Mouse (Mus musculus) forebrain, embryonic 12.5 days (tissue): ENCODE measurements around the gene Cmtm4. TPM values are rescaled to one million over a fixed set of nuclear protein-coding genes. Genes with fewer than 3 reads are reported as not detected.

Source experiments
- ATAC-seq: fragments of 200-750 bp; cut with Nextera tagmentation; 2 replicates; pipeline ENCODE4 v1.8.0; 2017; ENCODE audit warnings: moderate TSS enrichment; ENCODE audit not compliant: low FRiP score
- H3K27ac ChIP-seq: fragments of 300-500 bp; sonication (generic); 2 replicates; pipeline ENCODE4 v1.5.1; 2016; ENCODE audit warnings: mild to moderate bottlenecking
- H3K27me3 ChIP-seq: fragments of 300-500 bp; sonication (generic); 2 replicates; pipeline ENCODE4 v1.6.1; 2016; ENCODE audit warnings: mild to moderate bottlenecking
- H3K36me3 ChIP-seq: fragments of 300-500 bp; sonication (generic); replicated peaks from 2 replicates; pipeline ENCODE4 v1.6.1; 2016; ENCODE audit warnings: mild to moderate bottlenecking
- H3K4me1 ChIP-seq: fragments of 300-500 bp; sonication (generic); 2 replicates; pipeline ENCODE4 v1.6.1; 2016
- H3K4me2 ChIP-seq: fragments of 300-500 bp; sonication (generic); 2 replicates; pipeline ENCODE4 v1.6.1; 2016; ENCODE audit warnings: mild to moderate bottlenecking, moderate library complexity
- H3K4me3 ChIP-seq: fragments of 300-500 bp; sonication (generic); replicated peaks from 2 replicates; pipeline ENCODE4 v1.5.1; 2016; ENCODE audit warnings: mild to moderate bottlenecking
- H3K9ac ChIP-seq: fragments of 300-500 bp; sonication (generic); 2 replicates; pipeline ENCODE4 v1.6.1; 2016; ENCODE audit warnings: mild to moderate bottlenecking
- H3K9me3 ChIP-seq: fragments of 300-500 bp; sonication (generic); 2 replicates; pipeline ENCODE4 v1.6.1; 2016
- WGBS: fragments of 180-500 bp; shearing (Covaris S2); methylation state at CpG from one replicate; pipeline ENCODE4 v1.1.7; 2016; 5-methylcytosine and 5-hydroxymethylcytosine counted together
- polyA plus RNA-seq: library from polyadenylated mRNA; unstranded; fragments of >200 nt; fragmentation: Nextera tagmentation; extraction: Ambion mirVana; gene quantifications from 2 replicates; pipeline ENCODE4 v1.2.1, GENCODE M21; 2016

Cmtm4 gene
- polyA plus RNA-seq, 1 experiment from 2014 or later, result 3.5 TPM

- H3K9ac ChIP-seq, result no peak overlapping the region
- no peak overlapping the region for H3K4me2 ChIP-seq
- no peaks in the 10 kb centered on the region for H3K36me3 ChIP-seq
- H3K4me1 ChIP-seq, result peaks cover 5% of the 10 kb centered on the region; the same call in 1 of the 2 replicates
- H3K27ac ChIP-seq, result no peak overlapping the region
- WGBS, result 81% methylated on average over 7 of the region's 7 CpGs
- no peaks in the 10 kb centered on the region for H3K9me3 ChIP-seq
- no peak overlapping the region for H3K4me3 ChIP-seq
- H3K27me3 ChIP-seq, result no peaks in the 10 kb centered on the region
- ATAC-seq, result no peak
Measured at GRCm38 (mm10) chr8:104408328-104409110, 12.9 kb upstream of the Cmtm4 start.

- no peak overlapping the region for H3K4me2 ChIP-seq
- H3K4me3 ChIP-seq, result no peak overlapping the region
- no peaks in the 10 kb centered on the region for H3K27me3 ChIP-seq
- WGBS, result 84% methylated on average over 6 of the region's 6 CpGs
- H3K4me1 ChIP-seq, result peaks cover 5% of the 10 kb centered on the region; the same call in 1 of the 2 replicates
- H3K9me3 ChIP-seq, result no peaks in the 10 kb centered on the region
- no peak for ATAC-seq
- no peaks in the 10 kb centered on the region for H3K36me3 ChIP-seq
- H3K27ac ChIP-seq, result no peak overlapping the region
- no peak overlapping the region for H3K9ac ChIP-seq
Measured at GRCm38 (mm10) chr8:104406340-104407128, 10.9 kb upstream of the Cmtm4 start.

GRCm38 (mm10) chr8:104405430-104406187 lies 10.0 kb upstream of the Cmtm4 start:
- WGBS, result 75% methylated on average over 15 of the region's 15 CpGs
- Histone ChIP-seq H3K4me2 (no peak overlapping the region), H3K36me3 (no peaks in the 10 kb centered on the region), H3K27ac (no peak overlapping the region), H3K9ac (no peak overlapping the region), H3K4me1 (peaks cover 2% of the 10 kb centered on the region; the same call in 1 of the 2 replicates), H3K4me3 (no peak overlapping the region), H3K27me3 (no peaks in the 10 kb centered on the region), H3K9me3 (no peaks in the 10 kb centered on the region)
- ATAC-seq, result no peak

GRCm38 (mm10) chr8:104403596-104403995 lies 8.0 kb upstream of the Cmtm4 start:
- Histone ChIP-seq H3K9me3 (no peaks in the 10 kb centered on the region), H3K27me3 (no peaks in the 10 kb centered on the region), H3K4me2 (no peak overlapping the region), H3K27ac (no peak overlapping the region), H3K9ac (no peak overlapping the region), H3K4me1 (no peaks in the 10 kb centered on the region), H3K36me3 (no peaks in the 10 kb centered on the region), H3K4me3 (no peak overlapping the region)
- no peak for ATAC-seq
- 76% methylated on average over 3 of the region's 3 CpGs for WGBS

- Histone ChIP-seq H3K9ac (peak overlapping the region; percentile 88), H3K27ac (peak overlapping the region; percentile 76; the same call in 1 of the 2 replicates), H3K4me3 (peak overlapping the region; percentile 75), H3K27me3 (no peaks in the 10 kb centered on the region), H3K9me3 (peaks cover 6% of the 10 kb centered on the region; the same call in 1 of the 2 replicates), H3K4me2 (peak overlapping the region; percentile 97), H3K36me3 (no peaks in the 10 kb centered on the region), H3K4me1 (peaks cover 12% of the 10 kb centered on the region)
- WGBS, result under 1% methylated on average over 80 of the region's 82 CpGs
- peak; percentile 84 for ATAC-seq
Measured at GRCm38 (mm10) chr8:104394801-104395702, 555 bp downstream of the Cmtm4 start.

- Histone ChIP-seq H3K36me3 (no peaks in the 10 kb centered on the region), H3K9me3 (peaks cover 6% of the 10 kb centered on the region; the same call in 1 of the 2 replicates), H3K4me3 (no peak overlapping the region), H3K27me3 (no peaks in the 10 kb centered on the region), H3K4me1 (peaks cover 12% of the 10 kb centered on the region), H3K4me2 (peak overlapping the region; percentile 97; the same call in 1 of the 2 replicates), H3K9ac (no peak overlapping the region), H3K27ac (no peak overlapping the region)
- 87% methylated on average over 6 of the region's 6 CpGs for WGBS
- no peak for ATAC-seq
Measured at GRCm38 (mm10) chr8:104393767-104394166, 1.8 kb downstream of the Cmtm4 start.

GRCm38 (mm10) chr8:104393139-104393538 lies 2.5 kb downstream of the Cmtm4 start:
- H3K4me1 ChIP-seq, result peaks cover 12% of the 10 kb centered on the region
- no peak overlapping the region for H3K27ac ChIP-seq
- H3K4me3 ChIP-seq, result no peak overlapping the region
- WGBS, result 92% methylated on average over 7 of the region's 7 CpGs
- no peak for ATAC-seq
- H3K4me2 ChIP-seq, result no peak overlapping the region
- peaks cover 5% of the 10 kb centered on the region; the same call in 1 of the 2 replicates for H3K9me3 ChIP-seq
- H3K9ac ChIP-seq, result no peak overlapping the region
- H3K36me3 ChIP-seq, result no peaks in the 10 kb centered on the region
- no peaks in the 10 kb centered on the region for H3K27me3 ChIP-seq

- no peak overlapping the region for H3K4me3 ChIP-seq
- H3K9ac ChIP-seq, result no peak overlapping the region
- H3K27ac ChIP-seq, result no peak overlapping the region
- ATAC-seq, result no peak
- 82% methylated on average over 8 of the region's 8 CpGs for WGBS
- H3K4me1 ChIP-seq, result peaks cover 40% of the 10 kb centered on the region
- H3K9me3 ChIP-seq, result no peaks in the 10 kb centered on the region
- H3K36me3 ChIP-seq, result no peaks in the 10 kb centered on the region
- H3K4me2 ChIP-seq, result no peak overlapping the region
- no peaks in the 10 kb centered on the region for H3K27me3 ChIP-seq
Measured at GRCm38 (mm10) chr8:104390245-104390644, 5.4 kb downstream of the Cmtm4 start.

GRCm38 (mm10) chr8:104387980-104388379 lies 7.6 kb downstream of the Cmtm4 start:
- Histone ChIP-seq H3K9me3 (no peaks in the 10 kb centered on the region), H3K36me3 (no peaks in the 10 kb centered on the region), H3K4me2 (no peak overlapping the region), H3K4me3 (no peak overlapping the region), H3K9ac (no peak overlapping the region), H3K27ac (no peak overlapping the region), H3K27me3 (no peaks in the 10 kb centered on the region), H3K4me1 (peaks cover 28% of the 10 kb centered on the region)
- WGBS, result 95% methylated on average over 2 of the region's 2 CpGs
- no peak for ATAC-seq

- no peaks in the 10 kb centered on the region for H3K9me3 ChIP-seq
- no peak overlapping the region for H3K4me2 ChIP-seq
- no peak for ATAC-seq
- no peaks in the 10 kb centered on the region for H3K27me3 ChIP-seq
- no peaks in the 10 kb centered on the region for H3K36me3 ChIP-seq
- no peak overlapping the region for H3K4me3 ChIP-seq
- no peak overlapping the region for H3K27ac ChIP-seq
- 64% methylated on average over 7 of the region's 7 CpGs for WGBS
- no peak overlapping the region for H3K9ac ChIP-seq
- peaks cover 29% of the 10 kb centered on the region for H3K4me1 ChIP-seq
Measured at GRCm38 (mm10) chr8:104387501-104387900, 8.1 kb downstream of the Cmtm4 start.

- H3K4me1 ChIP-seq, result peaks cover 33% of the 10 kb centered on the region
- no peak overlapping the region for H3K4me2 ChIP-seq
- no peaks in the 10 kb centered on the region for H3K9me3 ChIP-seq
- peak; percentile 30; the same call in 1 of the 2 replicates for ATAC-seq
- H3K9ac ChIP-seq, result peak overlapping the region; percentile 38; the same call in 1 of the 2 replicates
- no peak overlapping the region for H3K4me3 ChIP-seq
- no peak overlapping the region for H3K27ac ChIP-seq
- no peaks in the 10 kb centered on the region for H3K36me3 ChIP-seq
- H3K27me3 ChIP-seq, result no peaks in the 10 kb centered on the region
- 20% methylated on average over 4 of the region's 4 CpGs for WGBS
Measured at GRCm38 (mm10) chr8:104386693-104387092, 8.9 kb downstream of the Cmtm4 start.
